Mouse (Mus musculus): ENCODE data around the gene Gid8.

Gene Gid8

DNA sequence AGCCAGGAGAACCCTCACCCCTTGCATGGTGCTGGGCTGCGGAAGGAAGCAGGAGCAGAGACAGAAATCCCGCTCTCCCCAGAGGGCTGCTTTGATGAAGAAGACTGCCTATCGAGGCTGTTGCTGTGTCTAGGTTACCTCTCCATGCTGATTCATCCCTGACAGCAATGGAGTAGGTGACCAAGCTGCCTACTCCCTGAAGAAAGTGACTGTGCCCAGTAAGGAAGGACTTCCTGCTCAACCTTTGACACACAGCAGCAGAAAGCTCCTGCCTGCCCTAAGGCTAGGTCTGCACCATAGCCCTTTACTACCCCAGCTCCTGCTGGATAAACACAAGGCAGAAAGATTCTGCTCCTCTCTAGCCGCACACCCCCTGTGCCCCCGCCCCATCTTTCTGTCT lies 39.0 kb downstream of the Gid8 start:
- DNase-seq: no peak

DNA sequence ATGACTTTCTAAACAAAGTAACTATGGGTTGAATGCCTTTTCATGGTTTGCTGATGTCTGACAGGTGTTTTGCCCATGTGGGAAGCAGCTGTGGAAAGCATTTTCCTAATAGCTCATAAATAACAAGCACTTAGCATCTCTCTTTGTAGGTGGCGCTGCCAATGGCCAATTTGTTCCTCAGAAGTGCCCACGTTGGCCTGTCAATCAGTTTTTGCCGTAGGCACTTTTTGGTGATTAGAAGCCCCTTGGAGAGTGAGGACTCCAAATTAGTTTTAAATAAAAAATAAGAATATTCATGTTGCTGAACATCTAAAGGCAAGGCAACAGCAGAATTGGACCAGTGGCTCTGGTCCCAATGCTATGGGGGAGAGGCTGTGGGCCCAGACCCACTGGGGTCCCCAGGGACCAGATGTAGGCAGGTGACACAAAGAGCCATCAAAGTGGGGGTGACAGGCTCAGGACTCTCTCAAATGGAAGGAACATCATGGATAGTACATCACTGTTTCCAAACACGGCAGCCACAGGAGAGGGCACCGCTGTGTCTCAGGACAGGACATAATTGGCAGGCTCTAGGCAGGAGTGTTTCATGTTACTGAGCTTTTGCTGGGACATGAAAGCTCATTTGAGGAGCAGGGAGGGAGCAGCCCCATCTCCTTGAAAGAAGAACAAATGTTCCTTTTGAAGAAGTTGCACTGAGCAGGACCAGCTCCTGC lies 45.2 kb downstream of the Gid8 start:
- DNase-seq: no peak

DNA sequence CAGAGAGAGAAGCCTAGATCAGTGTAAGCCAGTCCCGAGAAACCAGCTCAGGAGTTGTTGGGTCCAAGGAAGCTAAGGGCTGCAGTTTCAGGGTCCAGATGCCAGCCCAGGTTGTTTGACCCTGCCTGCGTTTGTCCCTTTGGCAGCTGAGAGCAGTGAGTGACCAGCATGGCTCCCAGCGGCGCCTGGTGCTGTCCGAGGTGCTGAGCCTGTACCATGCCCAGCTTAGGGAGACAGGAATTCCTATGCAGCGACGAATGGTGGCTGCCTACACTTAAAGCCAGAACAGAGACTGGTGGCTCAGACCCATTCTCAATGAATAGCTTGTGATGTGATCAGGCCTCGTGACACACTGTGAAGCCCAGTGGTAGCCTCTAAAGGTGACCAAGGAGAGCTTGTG lies 46.0 kb downstream of the Gid8 start:
- DNase-seq: peak; percentile 43

DNA sequence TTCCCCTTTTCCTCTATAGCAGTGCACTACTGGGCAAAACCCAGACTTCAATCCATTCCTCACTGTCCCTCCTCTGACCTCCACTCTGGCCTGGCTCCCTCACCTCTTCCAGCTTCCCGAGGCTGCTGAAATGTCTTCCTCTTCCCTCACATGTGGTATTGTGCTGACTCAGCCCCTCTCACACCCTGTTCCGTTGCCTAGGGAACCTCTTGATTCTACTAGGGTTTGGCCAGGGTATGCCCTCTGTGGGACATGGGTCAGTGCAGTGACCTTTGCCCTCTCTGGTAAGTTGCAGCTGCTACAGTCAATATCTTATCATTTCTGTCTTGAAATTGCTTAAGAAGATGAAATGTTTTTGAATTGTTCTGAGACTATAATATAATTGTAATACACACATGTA lies 46.9 kb downstream of the Gid8 start:
- no peak for DNase-seq

DNA sequence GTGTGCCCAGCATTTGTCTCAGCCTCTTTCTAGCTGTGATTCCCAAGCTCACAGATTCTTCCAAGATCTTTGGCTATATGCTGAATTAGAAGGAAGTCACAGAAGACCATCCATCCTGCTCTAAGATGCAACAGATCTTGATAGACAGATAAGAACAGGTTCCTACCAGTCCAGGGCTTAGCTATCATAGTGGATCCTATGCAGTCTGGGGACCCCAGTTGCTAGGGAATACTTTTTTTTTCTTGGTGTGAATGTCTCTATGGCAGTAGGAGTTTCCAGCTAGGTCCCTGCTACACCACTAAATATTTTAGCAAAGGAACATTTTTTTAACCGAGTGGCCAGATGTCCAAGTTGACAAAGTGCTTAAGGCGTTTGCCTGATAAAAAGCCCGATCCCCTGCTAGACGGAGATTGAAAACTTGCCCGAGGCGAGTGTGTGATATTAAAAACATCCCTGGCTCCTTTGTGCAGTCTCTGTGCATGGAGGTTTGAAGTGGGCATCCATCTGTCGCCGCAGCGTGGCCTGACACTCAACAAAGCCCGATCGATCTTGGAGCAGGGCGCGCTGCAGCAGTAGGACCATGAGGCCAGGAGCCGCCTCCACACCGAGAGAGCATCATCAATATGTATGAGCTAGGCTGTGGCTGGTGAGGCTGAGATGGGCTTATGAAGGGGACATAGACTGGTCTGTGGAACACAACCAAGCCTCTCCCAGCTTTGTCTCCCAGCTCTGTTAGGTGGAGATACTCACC lies 48.8 kb downstream of the Gid8 start:
- DNase-seq: no peak

DNA sequence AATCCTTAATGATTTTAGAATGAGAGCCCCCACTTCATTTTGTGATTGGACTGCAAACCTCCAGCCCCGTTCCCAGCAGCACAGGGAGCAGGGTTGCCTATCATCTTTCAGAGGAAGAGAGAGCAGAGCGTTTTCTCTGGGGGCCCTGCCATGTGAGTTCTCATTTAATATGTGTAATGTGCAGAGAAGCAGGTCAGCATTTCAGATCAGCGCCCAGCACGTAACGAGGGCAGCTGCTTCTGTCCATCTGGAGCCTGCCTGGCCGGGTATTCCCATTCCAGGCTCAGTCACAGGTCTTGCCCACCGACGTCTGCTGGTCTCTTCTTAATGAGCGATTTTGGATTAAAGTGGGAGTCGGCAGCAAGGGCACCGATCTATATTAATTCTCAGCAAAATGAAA lies 55.1 kb downstream of the Gid8 start:
- no peak for DNase-seq

DNA sequence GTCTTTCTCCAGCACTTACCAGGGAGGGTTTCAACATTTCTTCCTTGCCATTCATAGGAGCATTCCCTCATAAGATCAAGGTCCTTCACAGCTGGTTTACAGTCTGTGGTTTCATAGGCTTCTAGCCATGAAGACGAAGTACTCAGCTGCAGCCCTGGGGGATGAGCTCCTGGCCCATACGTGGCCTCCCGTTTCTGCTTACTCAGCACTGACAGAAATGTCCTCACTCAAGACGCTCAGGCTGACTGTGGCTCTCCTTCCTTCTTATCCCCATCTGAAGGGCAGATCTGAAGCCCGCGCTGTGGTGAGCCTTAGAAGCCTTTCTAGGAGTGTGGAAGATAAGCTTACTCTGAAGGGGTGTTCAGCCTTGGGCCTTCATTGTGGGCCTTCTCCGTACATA lies 55.8 kb downstream of the Gid8 start:
- DNase-seq: no peak

All from kidney, adult 9 months (tissue).